Mouse (Mus musculus) liver, embryonic 14.5 days (tissue): Measurements from ENCODE around the gene D430041D05Rik.

ENCODE experiments used
- CTCF ChIP-seq: IDR thresholded peaks from 2 replicates; pipeline ENCODE4 v1.5.1; 2016; ENCODE audit warnings: antibody characterized with exemption, low read depth, control low read depth
- EP300 ChIP-seq: IDR thresholded peaks from 2 replicates; pipeline ENCODE4 v1.6.1; 2016; ENCODE audit warnings: antibody characterized with exemption, low read depth

DNA sequence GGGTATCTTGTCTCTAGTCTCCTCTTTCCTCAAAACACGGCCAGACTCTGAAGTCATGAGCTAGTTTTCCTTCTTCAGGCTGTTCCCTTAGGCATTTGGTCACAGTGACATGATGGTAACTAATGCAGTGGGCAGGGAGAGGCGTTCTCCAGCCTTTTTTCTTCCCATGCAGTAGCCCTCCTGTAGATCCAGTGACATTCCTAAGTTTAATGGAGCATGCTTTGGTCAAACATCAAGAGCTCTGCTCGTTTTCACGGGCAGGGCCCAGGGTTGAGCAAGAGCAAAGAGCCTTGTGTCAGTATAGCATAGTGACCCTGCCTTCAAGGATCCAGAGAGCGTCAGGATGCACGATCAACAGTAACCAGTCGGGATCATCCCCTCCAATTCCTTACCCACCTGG is 247.4 kb downstream of the D430041D05Rik start:
- TF ChIP-seq CTCF (no peak), EP300 (no peak)
